Mouse (Mus musculus) liver, adult 2 months (tissue): ENCODE data around the gene Scn4a.

ENCODE experiments used
- CTCF ChIP-seq: fragments of 200-500 bp; IDR thresholded peaks from 2 replicates; pipeline ENCODE4 v1.5.1; 2011; ENCODE audit warnings: low read depth, low read length, control low read depth
- POLR2A ChIP-seq: fragments of 200-500 bp; IDR thresholded peaks from 2 replicates; pipeline ENCODE4 v1.6.1; 2011; ENCODE audit warnings: low read length, control low read depth; ENCODE audit not compliant: insufficient read depth; ENCODE audit errors: extremely low read depth

GRCm38 (mm10) chr11:106329128-106329527, 24.0 kb downstream of the Scn4a start:
- TF ChIP-seq CTCF (no peak), POLR2A (no peak)
